Mouse (Mus musculus) limb, embryonic 11.5 days (tissue): ENCODE data around the gene Zbtb7a. TPM values are rescaled to one million over a fixed set of nuclear protein-coding genes. Genes with fewer than 3 reads are reported as not detected.
"Not testable (repeated sequence)": the region's sequence is repeated elsewhere in the genome, so short reads cannot be mapped to it uniquely, and the experiment has no call there.

Experiments used
- ATAC-seq: fragments of 200-750 bp; cut with Nextera tagmentation; 2 replicates; pipeline ENCODE4 v1.8.0; 2017; ENCODE audit warnings: low read depth; ENCODE audit not compliant: insufficient number of reproducible peaks, low FRiP score, low TSS enrichment
- DNase-seq: peaks from one replicate; pipeline ENCODE4 v3.0.0-alpha.2; 2015; ENCODE audit warnings: low spot score
- H3K27ac ChIP-seq: fragments of 300-500 bp; sonication (generic); replicated peaks from 2 replicates; pipeline ENCODE4 v1.5.1; 2014; ENCODE audit warnings: low read depth, mild to moderate bottlenecking, low read length
- H3K27me3 ChIP-seq: fragments of 300-500 bp; sonication (generic); 2 replicates; pipeline ENCODE4 v1.6.1; 2014; ENCODE audit warnings: mild to moderate bottlenecking, low read length, mixed read lengths; ENCODE audit not compliant: control insufficient read depth, insufficient read depth
- H3K36me3 ChIP-seq: fragments of 300-500 bp; sonication (generic); 2 replicates; pipeline ENCODE4 v1.6.1; 2014; ENCODE audit warnings: mild to moderate bottlenecking, low read length, moderate library complexity, mixed read lengths; ENCODE audit not compliant: control insufficient read depth, insufficient read depth
- H3K4me1 ChIP-seq: fragments of 300-500 bp; sonication (generic); 2 replicates; pipeline ENCODE4 v1.6.1; 2014; ENCODE audit warnings: low read length, mixed read lengths; ENCODE audit not compliant: control insufficient read depth, insufficient read depth
- H3K4me2 ChIP-seq: fragments of 300-500 bp; sonication (generic); 2 replicates; pipeline ENCODE4 v1.6.1; 2014; ENCODE audit warnings: low read depth, mild to moderate bottlenecking, moderate library complexity; ENCODE audit not compliant: severe bottlenecking
- H3K4me3 ChIP-seq: fragments of 300-500 bp; sonication (generic); 2 replicates; pipeline ENCODE4 v1.5.1; 2014; ENCODE audit warnings: low read depth, low read length
- H3K9ac ChIP-seq: fragments of 300-500 bp; sonication (generic); 2 replicates; pipeline ENCODE4 v1.6.1; 2014; ENCODE audit warnings: mild to moderate bottlenecking, low read length
- H3K9me3 ChIP-seq: fragments of 300-500 bp; sonication (generic); 2 replicates; pipeline ENCODE4 v1.6.1; 2016; ENCODE audit warnings: low read length; ENCODE audit not compliant: control insufficient read depth
- WGBS: fragments of 180-500 bp; shearing (Covaris S2); extraction: QIAGEN DNeasy Blood & Tissue Kit; methylation state at CpG from one replicate; pipeline ENCODE4 v1.1.7; 2014; 5-methylcytosine and 5-hydroxymethylcytosine counted together
- polyA plus RNA-seq: library from polyadenylated mRNA; unstranded; fragments of >200 nt; fragmentation: Nextera tagmentation; extraction: Ambion mirVana; gene quantifications from 2 replicates; pipeline ENCODE4 v1.2.1, GENCODE M21; 2014

The Zbtb7a gene
- polyA plus RNA-seq, 1 experiment from 2014 or later, result 8.4 TPM

DNA sequence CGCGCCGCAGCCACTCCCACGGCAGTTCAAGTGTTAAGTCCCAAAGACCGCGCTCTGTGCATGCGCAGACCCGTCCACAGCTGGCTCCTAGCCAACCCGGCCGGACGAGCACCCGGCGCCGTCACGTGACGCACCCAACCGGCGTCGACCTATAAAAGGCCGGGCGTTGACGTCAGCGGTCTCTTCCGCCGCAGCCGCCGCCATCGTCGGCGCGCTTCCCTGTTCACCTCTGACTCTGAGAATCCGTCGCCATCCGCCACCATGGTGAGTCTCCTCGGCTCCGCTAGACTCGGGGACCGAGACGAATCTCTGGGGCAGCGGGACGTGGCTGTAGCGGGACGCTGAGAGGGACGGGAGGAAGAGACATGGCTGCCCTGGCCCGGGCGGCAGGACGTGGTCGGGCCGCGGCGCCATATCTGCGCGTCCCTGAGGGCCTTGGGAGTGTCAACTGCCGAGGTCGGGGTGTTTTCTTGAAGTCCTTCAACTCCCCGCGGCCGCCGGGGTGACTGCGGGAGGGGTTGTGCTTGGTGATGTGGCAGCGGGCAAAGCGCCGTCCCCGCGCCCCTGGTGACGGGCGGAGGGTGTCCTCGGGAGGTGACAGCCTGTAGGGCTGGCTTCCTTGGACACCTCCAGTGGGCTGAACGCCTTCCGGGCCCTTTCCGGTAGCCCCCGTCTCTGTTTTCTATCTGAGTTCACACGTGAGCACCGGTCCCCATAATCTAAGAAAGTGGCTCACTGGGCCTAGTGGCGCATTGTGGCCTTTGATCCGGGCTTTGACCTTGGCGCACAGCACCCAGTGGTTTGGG, 41.6 kb downstream of the Zbtb7a start, which contains the start of gene Eef2:
Gene Eef2 (plus strand): TSS at position 166 of the 806 bp plus-strand sequence.
- ATAC-seq (peak; percentile 77), DNase-seq (peak; percentile 99)
- H3K4me1 ChIP-seq, result peaks cover 25% of the 10 kb centered on the region
- peak within 1 kb of the TSS; percentile 88 for H3K27ac ChIP-seq
- peak within 1 kb of the TSS; percentile 89 for H3K4me3 ChIP-seq
- WGBS, result under 1% methylated on average over 77 of the region's 77 CpGs
- peak within 1 kb of the TSS; percentile 96 for H3K4me2 ChIP-seq
- no peaks in the 10 kb centered on the region for H3K27me3 ChIP-seq
- H3K36me3 ChIP-seq, result peaks cover 40% of the 10 kb centered on the region
- peak within 1 kb of the TSS; percentile 99 for H3K9ac ChIP-seq
- no peaks in the 10 kb centered on the region for H3K9me3 ChIP-seq

GRCm38 (mm10) chr10:81177491-81177925, 42.5 kb downstream of the Zbtb7a start:
- ATAC-seq (no peak), DNase-seq (no peak)
- H3K4me3 ChIP-seq, result peak overlapping the region; percentile 89
- H3K36me3 ChIP-seq, result peaks cover 44% of the 10 kb centered on the region
- no peaks in the 10 kb centered on the region for H3K27me3 ChIP-seq
- peak overlapping the region; percentile 96 for H3K4me2 ChIP-seq
- H3K9ac ChIP-seq, result peak overlapping the region; percentile 99
- no peaks in the 10 kb centered on the region for H3K9me3 ChIP-seq
- H3K27ac ChIP-seq, result peak overlapping the region; percentile 88; the same call in 1 of the 2 replicates
- 18% methylated on average over 16 of the region's 16 CpGs for WGBS
- peaks cover 25% of the 10 kb centered on the region for H3K4me1 ChIP-seq

DNA sequence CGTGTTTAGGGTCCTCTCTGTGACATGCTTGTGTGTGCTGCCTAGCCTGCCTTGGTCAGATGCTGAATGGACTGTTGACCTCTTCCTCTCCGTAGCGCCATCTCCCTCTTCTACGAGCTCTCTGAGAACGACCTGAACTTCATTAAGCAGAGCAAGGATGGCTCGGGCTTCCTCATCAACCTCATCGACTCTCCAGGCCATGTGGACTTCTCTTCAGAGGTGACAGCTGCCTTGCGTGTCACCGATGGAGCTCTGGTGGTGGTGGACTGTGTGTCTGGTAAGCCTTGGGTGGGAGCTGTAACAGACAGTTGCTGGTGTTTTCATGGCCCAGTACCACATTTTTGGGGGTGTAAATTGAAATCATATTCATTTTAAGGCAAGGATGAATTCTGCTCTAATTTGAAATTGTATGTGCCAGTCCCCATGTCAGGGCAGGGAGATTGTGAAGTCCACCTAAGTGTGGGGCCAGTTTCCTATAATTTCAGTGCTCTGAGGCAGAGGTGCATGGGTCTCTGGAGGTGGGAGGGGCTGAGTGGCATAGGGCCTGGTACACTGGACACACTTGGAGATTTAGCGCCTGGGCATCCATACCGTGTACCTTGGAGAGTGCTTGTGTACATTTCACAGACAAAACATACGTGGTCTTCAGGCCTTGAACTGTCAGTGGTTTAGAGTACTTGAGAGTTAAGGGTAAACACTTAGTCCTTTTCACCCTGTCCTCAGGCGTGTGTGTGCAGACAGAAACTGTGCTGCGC, 43.1 kb downstream of the Zbtb7a start:
- H3K4me3 ChIP-seq, result peak overlapping the region; percentile 89
- peaks cover 25% of the 10 kb centered on the region for H3K4me1 ChIP-seq
- peaks cover 44% of the 10 kb centered on the region for H3K36me3 ChIP-seq
- WGBS, result 74% methylated on average over 14 of the region's 14 CpGs
- peak overlapping the region; percentile 96 for H3K4me2 ChIP-seq
- H3K9ac ChIP-seq, result peak overlapping the region; percentile 99
- no peak overlapping the region for H3K27ac ChIP-seq
- DNase-seq (no peak), ATAC-seq (no peak)
- no peaks in the 10 kb centered on the region for H3K27me3 ChIP-seq
- no peaks in the 10 kb centered on the region for H3K9me3 ChIP-seq

GRCm38 (mm10) chr10:81178927-81179326, 43.9 kb downstream of the Zbtb7a start:
- DNase-seq (no peak), ATAC-seq (no peak)
- H3K9me3 ChIP-seq, result no peaks in the 10 kb centered on the region
- no peak overlapping the region for H3K4me3 ChIP-seq
- peaks cover 44% of the 10 kb centered on the region for H3K36me3 ChIP-seq
- peaks cover 25% of the 10 kb centered on the region for H3K4me1 ChIP-seq
- no peaks in the 10 kb centered on the region for H3K27me3 ChIP-seq
- no peak overlapping the region; the same call in 1 of the 2 replicates for H3K9ac ChIP-seq
- no peak overlapping the region for H3K4me2 ChIP-seq
- 92% methylated on average over 11 of the region's 11 CpGs for WGBS
- no peak overlapping the region for H3K27ac ChIP-seq

DNA sequence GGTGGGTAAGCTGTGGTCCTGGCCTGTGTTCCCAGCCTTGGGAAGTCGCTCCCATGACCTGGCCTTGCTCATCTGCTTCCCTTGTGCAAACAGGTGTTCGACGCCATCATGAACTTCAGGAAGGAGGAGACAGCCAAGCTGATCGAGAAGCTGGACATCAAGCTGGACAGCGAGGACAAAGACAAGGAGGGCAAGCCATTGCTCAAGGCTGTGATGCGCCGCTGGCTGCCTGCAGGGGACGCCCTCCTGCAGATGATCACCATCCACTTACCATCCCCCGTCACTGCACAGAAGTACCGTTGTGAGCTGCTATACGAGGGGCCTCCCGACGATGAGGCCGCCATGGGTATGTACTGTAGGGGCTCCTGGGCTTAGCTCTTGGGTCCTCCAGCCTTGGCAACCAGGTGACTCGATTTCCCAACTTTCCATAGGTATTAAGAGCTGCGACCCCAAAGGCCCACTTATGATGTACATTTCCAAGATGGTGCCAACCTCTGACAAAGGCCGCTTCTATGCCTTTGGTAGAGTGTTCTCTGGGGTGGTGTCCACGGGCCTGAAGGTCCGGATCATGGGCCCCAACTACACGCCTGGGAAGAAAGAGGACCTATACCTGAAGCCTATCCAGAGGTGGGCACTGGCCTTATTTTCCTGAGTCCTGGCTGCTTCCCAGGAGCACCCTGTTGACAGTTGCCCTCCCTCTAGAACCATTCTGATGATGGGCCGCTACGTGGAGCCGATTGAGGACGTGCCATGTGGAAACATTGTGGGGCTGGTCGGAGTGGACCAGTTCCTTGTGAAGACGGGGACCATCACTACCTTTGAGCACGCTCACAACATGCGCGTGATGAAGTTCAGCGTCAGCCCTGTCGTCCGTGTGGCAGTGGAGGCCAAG, 44.7 kb downstream of the Zbtb7a start:
- WGBS, result 90% methylated on average over 32 of the region's 32 CpGs
- ATAC-seq (no peak), DNase-seq (no peak)
- Histone ChIP-seq H3K4me2 (no peak overlapping the region), H3K36me3 (peaks cover 44% of the 10 kb centered on the region), H3K27ac (no peak overlapping the region), H3K4me3 (no peak overlapping the region), H3K9me3 (no peaks in the 10 kb centered on the region), H3K4me1 (peaks cover 21% of the 10 kb centered on the region), H3K27me3 (no peaks in the 10 kb centered on the region), H3K9ac (no peak overlapping the region)

- Histone ChIP-seq H3K27me3 (no peaks in the 10 kb centered on the region), H3K9ac (no peak overlapping the region), H3K4me2 (no peak overlapping the region), H3K9me3 (no peaks in the 10 kb centered on the region), H3K27ac (no peak overlapping the region), H3K4me1 (peaks cover 23% of the 10 kb centered on the region), H3K4me3 (peak overlapping the region; percentile 8; the same call in 1 of the 2 replicates), H3K36me3 (peaks cover 44% of the 10 kb centered on the region)
- no peak for ATAC-seq
- no peak for DNase-seq
- 97% methylated on average over 13 of the region's 13 CpGs for WGBS
These were observed 45.9 kb downstream of the Zbtb7a start for GRCm38 (mm10) chr10:81180946-81181345.

DNA sequence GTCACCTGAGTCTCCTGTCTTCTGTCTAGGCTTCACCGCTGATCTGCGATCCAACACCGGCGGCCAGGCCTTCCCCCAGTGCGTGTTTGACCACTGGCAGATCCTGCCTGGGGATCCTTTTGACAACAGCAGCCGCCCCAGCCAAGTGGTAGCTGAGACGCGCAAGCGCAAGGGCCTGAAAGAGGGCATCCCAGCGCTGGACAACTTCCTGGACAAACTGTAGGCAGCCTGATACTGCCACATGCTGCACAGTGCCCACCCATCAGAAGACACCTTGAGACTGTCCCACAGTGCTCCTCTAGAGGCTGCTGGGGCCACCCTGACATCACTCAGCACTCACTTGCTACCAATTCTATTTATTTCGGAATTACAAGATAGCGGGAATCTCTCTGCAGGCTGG, 46.8 kb downstream of the Zbtb7a start:
- not testable (repeated sequence) for H3K27me3 ChIP-seq, ATAC-seq, H3K9me3 ChIP-seq, H3K4me3 ChIP-seq, DNase-seq, H3K4me2 ChIP-seq, H3K27ac ChIP-seq, H3K9ac ChIP-seq
- H3K4me1 ChIP-seq, result peaks cover 23% of the 10 kb centered on the region
- WGBS, result 82% methylated on average over 12 of the region's 12 CpGs
- H3K36me3 ChIP-seq, result peaks cover 45% of the 10 kb centered on the region
